Mouse (Mus musculus) cortical plate, adult 2 months (tissue): ENCODE results near the gene Nrxn1. TPM values are rescaled to one million over a fixed set of nuclear protein-coding genes. Genes with fewer than 3 reads are reported as not detected.

ENCODE experiments used
- H3K27ac ChIP-seq: fragments of 200-500 bp; 2 replicates; pipeline ENCODE4 v1.5.1; 2012; ENCODE audit warnings: low read length, control low read depth, inconsistent platforms; ENCODE audit not compliant: insufficient read depth
- H3K4me1 ChIP-seq: fragments of 200-500 bp; 2 replicates; pipeline ENCODE4 v1.6.1; 2011; ENCODE audit warnings: low read length; ENCODE audit not compliant: control insufficient read depth, insufficient read depth
- H3K4me3 ChIP-seq: fragments of 200-500 bp; 2 replicates; pipeline ENCODE4 v1.5.1; 2011; ENCODE audit warnings: mild to moderate bottlenecking, low read length, control low read depth; ENCODE audit not compliant: insufficient read depth
- CTCF ChIP-seq: fragments of 200-500 bp; IDR thresholded peaks from 2 replicates; pipeline ENCODE4 v1.5.1; 2011; ENCODE audit warnings: mild to moderate bottlenecking, control low read depth, low read length; ENCODE audit not compliant: insufficient read depth; ENCODE audit errors: extremely low read depth
- POLR2A ChIP-seq: fragments of 200-500 bp; IDR thresholded peaks from 2 replicates; pipeline ENCODE4 v1.6.1; 2011; ENCODE audit warnings: mild to moderate bottlenecking, low read length, control low read depth; ENCODE audit not compliant: insufficient read depth; ENCODE audit errors: extremely low read depth
- polyA plus RNA-seq: library from polyadenylated mRNA; depleted of rRNA; stranded (reverse); fragments of >200 nt; gene quantifications from 2 replicates; pipeline ENCODE4 v1.2.3, GENCODE M21; 2012

Nrxn1 gene
- polyA plus RNA-seq, 1 experiment = 244 TPM

DNA sequence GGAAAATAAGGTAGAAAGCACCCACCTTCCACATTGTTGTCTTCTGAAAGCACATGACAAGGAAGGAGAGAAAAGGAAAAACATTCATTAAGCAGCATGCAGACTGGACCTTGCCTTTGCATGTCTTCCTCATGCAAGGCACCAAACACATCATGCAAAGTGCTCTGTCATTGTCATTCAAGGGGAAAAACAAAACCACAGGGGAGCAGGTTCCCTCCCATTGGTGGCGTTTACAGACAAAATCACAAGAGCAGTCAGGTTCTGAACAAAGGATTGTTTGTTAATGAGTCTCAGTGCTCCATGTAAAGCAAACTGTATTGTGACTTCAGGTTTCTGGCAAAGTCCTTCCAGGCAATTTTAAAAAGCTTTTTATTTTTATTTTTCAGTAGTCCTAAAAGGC is 97.4 kb downstream of the Nrxn1 start:
- H3K4me1 ChIP-seq = peaks cover 5% of the 10 kb centered on the region; the same call in 1 of the 2 replicates
- no peak overlapping the region for H3K4me3 ChIP-seq
- TF ChIP-seq CTCF (no peak), POLR2A (no peak)
- no peak overlapping the region for H3K27ac ChIP-seq

DNA sequence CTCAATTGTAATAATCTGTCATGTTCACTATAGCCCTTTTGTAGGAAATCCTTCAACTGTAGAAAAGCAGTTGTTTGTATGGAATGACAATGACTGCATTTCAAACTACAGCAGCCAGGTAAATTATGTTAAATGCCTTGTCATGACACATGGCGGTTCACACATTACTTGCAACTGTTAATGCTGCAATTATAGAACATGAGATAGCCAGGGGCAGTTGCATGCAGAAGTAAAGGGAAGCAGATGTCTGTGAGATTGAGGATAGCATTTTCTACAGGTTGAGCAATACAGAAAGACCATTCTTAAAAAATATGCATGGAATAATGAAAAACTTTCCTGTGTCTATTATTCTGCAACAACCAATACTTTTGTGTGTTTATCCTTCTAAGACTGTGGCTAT is 98.6 kb downstream of the Nrxn1 start:
- peaks cover 5% of the 10 kb centered on the region; the same call in 1 of the 2 replicates for H3K4me1 ChIP-seq
- no peak overlapping the region for H3K27ac ChIP-seq
- TF ChIP-seq CTCF (no peak), POLR2A (no peak)
- no peak overlapping the region for H3K4me3 ChIP-seq

DNA sequence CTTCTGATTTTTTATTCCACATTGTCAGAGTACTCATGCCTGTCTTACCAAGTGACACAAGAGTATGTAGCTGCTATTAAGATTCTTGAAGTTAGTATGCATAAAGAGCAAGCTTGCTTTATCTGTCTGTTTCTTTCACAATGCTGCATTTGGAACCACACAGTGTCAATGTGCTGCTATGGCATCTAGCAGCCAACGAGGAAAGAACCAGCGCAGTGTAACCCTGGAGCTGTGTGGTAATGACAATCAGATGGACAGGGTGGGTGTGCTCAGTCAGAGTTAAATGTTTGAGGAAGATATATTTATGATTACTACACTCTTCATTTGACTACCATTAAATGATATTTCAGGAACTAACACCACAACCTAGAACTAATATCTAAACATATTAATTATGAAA is 102.1 kb downstream of the Nrxn1 start:
- H3K27ac ChIP-seq = no peak overlapping the region
- H3K4me3 ChIP-seq = no peak overlapping the region
- TF ChIP-seq POLR2A = no peak
- no peak for TF ChIP-seq CTCF
- peaks cover 4% of the 10 kb centered on the region; the same call in 1 of the 2 replicates for H3K4me1 ChIP-seq

DNA sequence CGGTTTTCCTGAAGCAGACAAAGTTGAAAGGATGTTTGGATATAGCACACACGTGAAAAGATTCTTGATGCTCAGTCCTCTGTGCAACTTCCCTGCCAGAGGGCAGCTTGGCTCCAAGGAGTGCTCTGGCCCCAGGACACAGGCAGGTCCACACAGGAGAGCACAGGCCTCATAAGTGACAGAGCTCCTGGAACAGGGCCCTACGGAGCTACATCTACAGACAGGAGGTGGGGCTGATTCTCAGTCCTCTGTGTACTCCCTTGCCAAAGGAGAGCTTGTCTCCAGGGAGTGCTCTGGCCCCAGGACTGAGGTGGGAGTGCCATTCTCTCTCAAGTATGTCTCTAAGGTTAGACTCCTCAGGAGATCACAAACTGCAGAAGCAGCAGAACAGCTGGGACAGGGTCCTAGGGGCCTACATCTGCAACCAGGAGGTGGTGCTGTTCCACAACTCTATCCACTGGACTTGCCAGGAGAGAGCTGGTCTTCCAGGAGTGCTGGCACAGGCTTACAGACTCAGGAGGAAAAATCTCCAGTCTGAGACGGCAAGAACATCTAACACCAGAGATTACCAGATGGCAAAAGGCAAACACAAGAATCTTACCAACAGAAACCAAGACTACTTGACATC is 129.9 kb downstream of the Nrxn1 start:
- Histone ChIP-seq H3K4me1 (no peaks in the 10 kb centered on the region), H3K4me3 (no peak overlapping the region), H3K27ac (no peak overlapping the region)
- no peak for TF ChIP-seq POLR2A
- TF ChIP-seq CTCF = peak; percentile 30; the same call in 1 of the 2 replicates

DNA sequence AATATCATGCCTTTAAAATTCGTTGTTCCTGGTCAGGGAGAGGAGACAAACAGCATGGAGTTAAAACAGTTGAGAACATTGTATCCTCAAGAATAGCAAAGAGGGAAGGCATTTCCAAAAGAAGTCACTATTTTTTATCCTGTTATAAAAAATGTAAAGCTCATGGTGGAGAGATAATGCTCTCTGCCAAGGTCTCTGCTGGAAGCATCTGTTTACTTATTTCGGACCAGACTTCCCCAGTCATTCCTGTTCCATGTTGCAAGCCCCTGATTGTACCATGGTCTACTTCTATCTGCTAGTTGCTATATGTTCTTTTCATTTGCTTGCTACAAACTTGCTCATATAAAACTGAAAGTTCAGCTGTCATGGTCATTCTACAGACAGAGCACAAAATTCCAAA is 137.7 kb downstream of the Nrxn1 start:
- Histone ChIP-seq H3K27ac (no peak overlapping the region), H3K4me1 (peaks cover 2% of the 10 kb centered on the region; the same call in 1 of the 2 replicates), H3K4me3 (no peak overlapping the region)
- no peak for TF ChIP-seq POLR2A
- no peak for TF ChIP-seq CTCF

DNA sequence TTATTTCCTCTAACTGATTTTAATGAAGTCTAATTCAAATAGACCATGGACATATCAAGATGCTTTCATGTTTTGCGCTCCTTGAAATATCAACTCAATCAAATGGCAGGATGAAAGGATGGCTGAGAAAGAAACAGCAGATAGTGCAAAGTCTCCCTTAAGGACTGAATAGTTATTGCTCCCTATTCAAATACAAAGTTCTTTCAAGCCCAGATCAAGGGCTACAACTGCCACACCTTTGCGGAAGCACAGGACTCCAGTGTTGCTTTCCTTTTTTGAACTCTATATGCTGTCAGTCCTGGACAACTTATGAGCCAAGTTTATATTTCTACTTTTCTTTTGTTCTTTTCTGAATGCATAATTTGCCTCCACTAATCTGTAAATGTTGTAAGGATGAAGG is 157.9 kb downstream of the Nrxn1 start:
- TF ChIP-seq CTCF = no peak
- TF ChIP-seq POLR2A = no peak
- Histone ChIP-seq H3K27ac (no peak overlapping the region), H3K4me1 (no peaks in the 10 kb centered on the region), H3K4me3 (no peak overlapping the region)

DNA sequence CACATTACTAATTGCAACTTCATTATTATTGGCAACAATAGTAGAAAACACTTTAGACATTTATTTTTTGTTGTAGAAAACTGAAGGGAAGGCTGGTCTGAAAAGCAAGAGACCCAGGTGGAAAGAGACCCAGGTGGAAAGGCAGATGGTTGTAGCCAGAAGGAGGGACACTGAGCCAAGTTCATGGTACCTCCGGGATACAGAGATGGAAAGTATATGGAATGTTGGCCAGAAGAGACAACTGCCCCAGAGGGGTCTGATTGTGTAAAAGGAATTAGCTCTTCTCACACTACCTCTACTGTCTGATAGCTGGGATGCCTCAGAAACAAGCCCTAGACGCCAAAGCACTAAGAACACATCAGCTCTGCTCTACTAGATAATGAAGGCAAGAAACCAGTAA is 179.6 kb downstream of the Nrxn1 start:
- Histone ChIP-seq H3K27ac (no peak overlapping the region), H3K4me3 (no peak overlapping the region), H3K4me1 (no peaks in the 10 kb centered on the region; the same call in 1 of the 2 replicates)
- TF ChIP-seq CTCF = no peak
- TF ChIP-seq POLR2A = no peak

DNA sequence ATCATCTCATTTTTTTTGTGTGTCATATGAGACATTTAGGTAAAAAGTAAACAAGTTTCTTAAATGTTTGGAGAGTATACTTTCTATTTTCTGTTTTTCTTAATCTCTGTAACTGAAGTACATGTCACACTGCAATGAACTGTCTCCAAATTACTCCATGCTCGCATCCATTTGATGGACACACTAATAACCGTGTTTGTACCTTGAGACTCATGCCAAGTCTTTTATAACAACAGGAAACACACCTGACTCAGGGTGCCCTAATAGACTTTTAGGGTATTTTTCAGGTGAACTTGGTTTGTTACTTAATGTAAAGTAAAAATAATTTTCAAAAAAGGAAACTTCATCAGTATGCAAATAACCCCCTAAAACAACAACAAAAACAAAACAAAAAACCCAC is 180.1 kb downstream of the Nrxn1 start:
- Histone ChIP-seq H3K4me1 (no peaks in the 10 kb centered on the region; the same call in 1 of the 2 replicates), H3K4me3 (no peak overlapping the region), H3K27ac (no peak overlapping the region)
- no peak for TF ChIP-seq POLR2A
- TF ChIP-seq CTCF = no peak

DNA sequence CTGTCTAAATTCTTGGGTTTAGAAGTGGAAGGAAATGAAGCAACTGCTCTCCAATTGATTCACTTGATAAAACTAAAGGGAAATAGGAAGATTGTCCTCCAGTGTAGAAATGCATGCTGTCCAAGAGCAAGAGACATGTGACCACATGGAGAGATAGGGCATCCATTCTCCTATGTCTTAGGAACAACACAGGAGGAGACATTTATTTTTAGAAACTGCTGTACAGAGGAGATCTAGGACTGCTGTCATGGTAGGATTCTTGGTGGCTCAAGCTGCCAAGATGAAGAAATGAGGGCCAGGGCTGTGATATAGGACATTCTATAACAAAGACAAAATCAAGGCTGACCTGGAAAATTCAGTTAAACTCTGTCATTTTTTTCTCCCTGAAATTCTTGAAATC is 180.5 kb downstream of the Nrxn1 start:
- TF ChIP-seq CTCF (no peak), POLR2A (no peak)
- no peaks in the 10 kb centered on the region; the same call in 1 of the 2 replicates for H3K4me1 ChIP-seq

DNA sequence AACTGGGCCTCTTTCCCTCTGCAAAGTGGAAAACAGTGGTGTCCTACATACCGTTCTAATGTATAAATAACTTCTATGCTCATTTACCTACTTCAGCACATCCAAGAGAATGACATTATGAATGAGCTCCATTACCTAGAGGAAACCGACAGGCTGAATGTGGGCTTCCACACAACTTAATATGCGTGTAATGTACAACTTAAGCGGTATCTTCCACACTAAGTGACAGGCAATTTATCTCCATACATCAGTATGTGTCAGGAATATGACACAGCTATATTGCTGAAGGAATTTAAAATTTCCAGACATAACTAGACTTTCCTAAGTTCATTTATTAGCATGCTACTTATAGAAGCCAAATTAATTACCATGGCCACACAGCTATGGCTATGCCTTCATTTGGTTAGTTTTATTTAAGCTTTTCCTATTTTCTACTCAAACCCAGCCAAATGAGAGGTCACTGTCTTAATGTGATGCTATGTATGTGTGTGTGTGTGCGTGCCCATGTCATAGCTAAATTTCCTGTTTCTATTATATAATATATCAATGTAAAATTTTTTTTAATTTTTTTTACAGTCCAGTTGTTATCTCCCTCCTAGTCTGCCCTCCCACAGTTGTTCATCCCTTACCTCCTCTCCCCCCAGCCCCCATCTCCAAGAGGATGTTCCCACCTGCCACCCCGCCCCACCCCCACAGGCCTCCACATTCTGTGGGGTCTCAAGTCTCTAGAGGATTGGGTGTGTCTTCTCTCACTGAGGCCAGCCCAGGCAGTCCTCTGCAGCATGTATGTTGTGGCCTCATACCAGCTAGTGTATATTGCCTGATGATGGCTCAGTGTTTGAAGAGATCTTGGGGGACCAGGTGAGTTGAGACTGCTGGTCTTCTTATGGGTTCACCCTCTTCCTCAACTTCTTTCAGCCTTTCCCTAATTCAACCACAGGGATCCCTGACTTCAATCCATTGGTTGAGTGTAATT is 186.5 kb downstream of the Nrxn1 start:
- no peak overlapping the region for H3K27ac ChIP-seq
- H3K4me1 ChIP-seq = peaks cover 2% of the 10 kb centered on the region; the same call in 1 of the 2 replicates
- no peak for TF ChIP-seq CTCF
- TF ChIP-seq POLR2A = no peak
- H3K4me3 ChIP-seq = no peak overlapping the region

More for the DNA sequence above, 180.5 kb downstream of the Nrxn1 start:
- Histone ChIP-seq H3K4me3 (no peak overlapping the region), H3K27ac (no peak overlapping the region)
